Mouse (Mus musculus) limb, embryonic 11.5 days (tissue): ENCODE data around the gene Esd. TPM values are rescaled to one million over a fixed set of nuclear protein-coding genes. Genes with fewer than 3 reads are reported as not detected.

ENCODE experiments used
- ATAC-seq: fragments of 200-750 bp; cut with Nextera tagmentation; 2 replicates; pipeline ENCODE4 v1.8.0; 2017; ENCODE audit warnings: low read depth; ENCODE audit not compliant: insufficient number of reproducible peaks, low FRiP score, low TSS enrichment
- DNase-seq: peaks from one replicate; pipeline ENCODE4 v3.0.0-alpha.2; 2015; ENCODE audit warnings: low spot score
- H3K27ac ChIP-seq: fragments of 300-500 bp; sonication (generic); replicated peaks from 2 replicates; pipeline ENCODE4 v1.5.1; 2014; ENCODE audit warnings: low read depth, mild to moderate bottlenecking, low read length
- H3K27me3 ChIP-seq: fragments of 300-500 bp; sonication (generic); 2 replicates; pipeline ENCODE4 v1.6.1; 2014; ENCODE audit warnings: mild to moderate bottlenecking, low read length, mixed read lengths; ENCODE audit not compliant: control insufficient read depth, insufficient read depth
- H3K36me3 ChIP-seq: fragments of 300-500 bp; sonication (generic); 2 replicates; pipeline ENCODE4 v1.6.1; 2014; ENCODE audit warnings: mild to moderate bottlenecking, low read length, moderate library complexity, mixed read lengths; ENCODE audit not compliant: control insufficient read depth, insufficient read depth
- H3K4me1 ChIP-seq: fragments of 300-500 bp; sonication (generic); 2 replicates; pipeline ENCODE4 v1.6.1; 2014; ENCODE audit warnings: low read length, mixed read lengths; ENCODE audit not compliant: control insufficient read depth, insufficient read depth
- H3K4me2 ChIP-seq: fragments of 300-500 bp; sonication (generic); 2 replicates; pipeline ENCODE4 v1.6.1; 2014; ENCODE audit warnings: low read depth, mild to moderate bottlenecking, moderate library complexity; ENCODE audit not compliant: severe bottlenecking
- H3K4me3 ChIP-seq: fragments of 300-500 bp; sonication (generic); 2 replicates; pipeline ENCODE4 v1.5.1; 2014; ENCODE audit warnings: low read depth, low read length
- H3K9ac ChIP-seq: fragments of 300-500 bp; sonication (generic); 2 replicates; pipeline ENCODE4 v1.6.1; 2014; ENCODE audit warnings: mild to moderate bottlenecking, low read length
- H3K9me3 ChIP-seq: fragments of 300-500 bp; sonication (generic); 2 replicates; pipeline ENCODE4 v1.6.1; 2016; ENCODE audit warnings: low read length; ENCODE audit not compliant: control insufficient read depth
- WGBS: fragments of 180-500 bp; shearing (Covaris S2); extraction: QIAGEN DNeasy Blood & Tissue Kit; methylation state at CpG from one replicate; pipeline ENCODE4 v1.1.7; 2014; 5-methylcytosine and 5-hydroxymethylcytosine counted together
- polyA plus RNA-seq: library from polyadenylated mRNA; unstranded; fragments of >200 nt; fragmentation: Nextera tagmentation; extraction: Ambion mirVana; gene quantifications from 2 replicates; pipeline ENCODE4 v1.2.1, GENCODE M21; 2014

Esd gene
- polyA plus RNA-seq, 1 experiment from 2014 or later = 358 TPM

DNA sequence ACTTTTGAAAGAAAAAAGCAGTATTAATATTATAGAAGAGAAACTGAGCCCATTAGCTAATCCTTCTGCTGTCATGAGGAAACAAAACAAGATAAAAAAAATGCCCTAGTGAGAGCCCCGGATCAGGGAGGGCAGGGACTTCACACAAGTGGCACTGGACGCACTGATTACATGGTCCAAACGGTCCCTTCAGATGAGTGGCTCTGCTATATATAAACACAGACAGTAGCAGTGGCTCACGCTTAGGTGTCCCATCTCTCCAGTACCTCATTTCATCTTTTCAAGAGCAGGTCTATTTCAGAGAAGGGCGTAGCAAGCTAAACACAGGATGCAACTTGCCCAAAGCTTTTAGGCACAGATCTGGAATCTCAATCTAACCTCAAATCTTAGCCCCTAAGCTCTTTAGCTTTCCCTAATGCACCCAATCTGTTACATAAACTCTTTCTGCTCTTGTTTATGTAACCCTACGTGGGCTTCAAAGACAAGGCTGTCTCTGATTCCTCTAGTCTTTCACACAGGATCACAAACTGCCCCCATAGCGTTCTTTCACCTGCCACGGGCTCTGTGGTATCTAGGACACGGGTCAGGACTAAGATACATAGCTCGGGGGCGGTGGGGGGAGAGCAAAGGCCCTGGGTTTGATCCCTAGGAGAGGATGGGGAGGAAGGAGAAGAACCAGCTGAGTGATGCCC lies 52.3 kb downstream of the Esd start:
- no peak for DNase-seq
- Histone ChIP-seq H3K36me3 (peaks cover 2% of the 10 kb centered on the region; the same call in 1 of the 2 replicates), H3K4me2 (no peak overlapping the region), H3K27me3 (no peaks in the 10 kb centered on the region), H3K9me3 (no peaks in the 10 kb centered on the region), H3K4me1 (no peaks in the 10 kb centered on the region), H3K27ac (no peak overlapping the region), H3K4me3 (no peak overlapping the region), H3K9ac (no peak overlapping the region)
- ATAC-seq = no peak
- 82% methylated on average over 11 of the region's 11 CpGs for WGBS

DNA sequence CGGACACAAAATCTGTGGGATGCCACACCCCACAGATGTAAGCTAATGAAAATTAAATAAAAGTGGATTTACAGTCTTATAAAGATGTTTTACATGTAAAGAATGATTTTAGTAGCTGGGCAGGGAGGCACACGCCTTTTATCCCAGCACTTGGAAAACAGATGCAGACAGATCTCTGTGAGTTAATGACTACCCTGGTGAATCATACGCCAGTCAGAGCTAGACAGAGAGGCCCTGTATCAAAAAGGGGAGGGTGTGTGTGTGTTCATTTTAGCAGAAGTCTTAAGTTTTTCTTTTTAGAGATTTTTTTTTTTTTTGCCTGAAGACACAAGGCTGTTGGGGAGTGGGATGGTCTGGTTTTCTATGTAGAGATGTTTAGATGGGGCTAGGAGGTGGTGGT lies 55.6 kb downstream of the Esd start:
- Histone ChIP-seq H3K27ac (no peak overlapping the region), H3K4me2 (no peak overlapping the region), H3K36me3 (peaks cover 2% of the 10 kb centered on the region; the same call in 1 of the 2 replicates), H3K9me3 (no peaks in the 10 kb centered on the region), H3K9ac (no peak overlapping the region), H3K4me3 (no peak overlapping the region), H3K4me1 (no peaks in the 10 kb centered on the region), H3K27me3 (no peaks in the 10 kb centered on the region)
- no peak for ATAC-seq
- no peak for DNase-seq
- 82% methylated on average over 3 of the region's 3 CpGs for WGBS

DNA sequence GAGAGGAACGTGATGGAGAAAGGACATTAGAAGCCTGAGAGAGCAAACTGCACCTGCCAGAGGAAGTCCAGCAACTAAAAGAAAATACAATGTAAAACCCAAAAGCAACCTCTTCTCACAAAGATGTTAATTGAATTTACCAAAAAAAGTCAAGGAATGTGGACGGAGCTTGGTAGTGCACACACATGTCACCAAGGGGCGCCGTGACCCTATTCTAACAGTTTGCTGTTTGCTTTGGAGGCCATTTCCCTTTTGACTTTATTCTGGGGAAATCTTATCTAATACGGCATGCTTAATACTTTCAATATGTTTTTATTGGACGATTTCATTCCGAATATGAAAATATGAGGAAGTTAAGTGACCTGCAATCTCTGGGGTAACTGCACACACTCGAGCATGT lies 56.7 kb downstream of the Esd start:
- Histone ChIP-seq H3K4me1 (no peaks in the 10 kb centered on the region), H3K9me3 (no peaks in the 10 kb centered on the region), H3K36me3 (no peaks in the 10 kb centered on the region; the same call in 1 of the 2 replicates), H3K4me2 (no peak overlapping the region), H3K4me3 (no peak overlapping the region), H3K9ac (no peak overlapping the region), H3K27me3 (no peaks in the 10 kb centered on the region), H3K27ac (no peak overlapping the region)
- 88% methylated on average over 8 of the region's 8 CpGs for WGBS
- no peak for DNase-seq
- ATAC-seq = no peak

DNA sequence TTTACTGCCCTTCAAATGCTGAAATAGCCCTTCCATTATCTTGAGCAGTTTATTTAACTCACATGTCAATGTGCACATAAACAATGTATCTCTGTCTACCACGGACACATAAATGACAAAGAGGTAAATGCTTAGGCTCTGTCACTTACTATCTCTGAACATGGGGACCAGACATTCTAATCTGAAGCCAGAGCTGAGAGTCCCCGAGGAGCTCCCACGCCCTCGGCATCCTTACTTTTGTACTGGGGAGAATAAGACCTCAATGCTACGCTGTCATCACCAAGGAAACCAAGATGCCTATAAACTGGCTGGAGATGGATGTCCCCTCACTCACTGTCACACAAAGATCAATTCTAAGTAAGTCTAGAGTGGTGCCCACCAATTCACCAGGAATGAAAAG lies 58.4 kb downstream of the Esd start:
- Histone ChIP-seq H3K4me2 (no peak overlapping the region), H3K27ac (no peak overlapping the region), H3K4me1 (no peaks in the 10 kb centered on the region), H3K4me3 (no peak overlapping the region), H3K27me3 (no peaks in the 10 kb centered on the region), H3K9ac (no peak overlapping the region), H3K9me3 (no peaks in the 10 kb centered on the region), H3K36me3 (no peaks in the 10 kb centered on the region)
- WGBS = 82% methylated on average over 5 of the region's 5 CpGs
- DNase-seq (no peak), ATAC-seq (no peak)

DNA sequence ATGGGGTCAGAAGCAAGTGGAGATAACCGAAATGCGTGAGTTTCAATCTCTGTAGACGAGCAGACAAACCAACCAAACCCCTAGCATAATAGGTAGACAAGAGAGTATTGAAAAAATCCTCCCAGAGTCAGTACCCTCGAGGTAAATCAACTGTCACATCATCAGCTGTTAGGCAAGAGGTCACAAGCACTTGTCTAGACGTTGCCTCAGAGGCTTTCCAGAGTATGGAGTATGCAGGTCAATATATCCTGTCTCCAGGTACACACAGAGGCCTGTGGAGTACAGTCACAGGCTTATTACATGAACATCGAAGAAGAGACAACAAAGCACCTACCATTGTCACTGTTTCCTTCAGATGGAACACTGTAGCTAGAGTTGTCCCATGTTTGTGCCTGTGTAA lies 60.7 kb downstream of the Esd start:
- WGBS = 82% methylated on average over 6 of the region's 6 CpGs

DNA sequence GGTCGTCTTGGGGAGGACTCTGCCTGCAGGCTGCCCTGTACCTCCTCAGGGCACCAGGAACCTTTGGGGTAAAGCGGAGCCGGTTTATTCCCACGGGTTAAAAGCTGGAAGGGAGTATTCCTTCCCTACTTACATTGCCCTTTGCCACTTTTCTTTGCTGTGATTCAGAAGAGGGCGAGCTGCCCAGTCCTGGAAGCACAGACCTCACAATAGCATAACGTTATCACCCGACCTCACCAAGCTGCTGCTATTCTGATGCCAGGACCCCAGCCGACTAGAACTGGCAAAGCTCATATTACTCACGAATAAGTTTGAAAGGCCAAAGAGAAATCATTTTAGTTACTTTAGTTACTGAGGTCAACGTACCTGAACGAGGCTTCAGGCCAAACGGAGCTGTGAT lies 62.8 kb downstream of the Esd start:
- no peak overlapping the region for H3K27ac ChIP-seq
- no peaks in the 10 kb centered on the region for H3K27me3 ChIP-seq
- H3K4me3 ChIP-seq = no peak overlapping the region
- WGBS = 80% methylated on average over 12 of the region's 12 CpGs
- no peak for DNase-seq
- no peaks in the 10 kb centered on the region for H3K36me3 ChIP-seq
- H3K4me1 ChIP-seq = no peaks in the 10 kb centered on the region
- no peaks in the 10 kb centered on the region for H3K9me3 ChIP-seq
- ATAC-seq = no peak
- H3K9ac ChIP-seq = no peak overlapping the region
- H3K4me2 ChIP-seq = no peak overlapping the region

More for the DNA sequence above, 60.7 kb downstream of the Esd start:
- ATAC-seq = no peak
- no peak for DNase-seq
- Histone ChIP-seq H3K4me2 (no peak overlapping the region), H3K9me3 (no peaks in the 10 kb centered on the region), H3K27ac (no peak overlapping the region), H3K4me3 (no peak overlapping the region), H3K36me3 (no peaks in the 10 kb centered on the region), H3K9ac (no peak overlapping the region), H3K4me1 (no peaks in the 10 kb centered on the region), H3K27me3 (no peaks in the 10 kb centered on the region)

DNA sequence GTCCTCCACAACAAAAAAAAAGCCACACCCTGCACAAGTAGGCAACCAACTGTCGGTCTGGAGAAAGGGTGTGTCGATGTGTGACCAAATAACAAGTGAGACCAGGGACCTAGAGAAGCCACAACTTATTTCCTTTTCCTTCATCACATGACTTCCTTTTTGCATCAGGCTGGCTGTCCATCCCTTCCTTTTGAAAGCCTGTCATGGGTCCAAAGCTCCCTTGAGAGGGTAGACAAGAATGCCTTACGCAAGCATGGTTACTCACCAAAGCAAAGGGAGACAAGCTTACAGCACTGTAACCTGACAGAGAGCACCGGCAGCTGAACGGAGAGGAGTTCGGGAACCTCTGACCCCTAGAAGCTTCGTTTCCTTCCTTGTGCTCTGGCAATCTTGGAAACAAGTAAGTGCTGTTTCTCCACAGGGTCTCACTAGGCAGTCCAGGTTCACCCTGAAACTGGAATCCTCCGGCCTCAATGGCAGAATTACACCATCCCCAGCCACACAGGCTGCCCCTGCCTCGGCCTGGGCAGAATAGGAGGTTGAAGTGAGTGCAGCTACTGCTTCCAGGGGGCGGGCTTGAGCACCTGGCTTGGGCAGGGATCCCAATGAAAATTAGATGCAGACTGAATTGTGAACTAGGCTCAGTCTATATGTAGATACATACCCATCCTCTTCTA lies 65.4 kb downstream of the Esd start:
- Histone ChIP-seq H3K9me3 (no peaks in the 10 kb centered on the region), H3K4me2 (no peak overlapping the region), H3K4me1 (no peaks in the 10 kb centered on the region), H3K9ac (no peak overlapping the region), H3K27ac (no peak overlapping the region), H3K36me3 (0 out of 2 replicates have a peak, but pooled peaks cover 3% of the 10 kb centered on the region), H3K27me3 (no peaks in the 10 kb centered on the region), H3K4me3 (no peak overlapping the region)
- no peak for ATAC-seq
- WGBS = 83% methylated on average over 10 of the region's 10 CpGs
- DNase-seq = no peak

DNA sequence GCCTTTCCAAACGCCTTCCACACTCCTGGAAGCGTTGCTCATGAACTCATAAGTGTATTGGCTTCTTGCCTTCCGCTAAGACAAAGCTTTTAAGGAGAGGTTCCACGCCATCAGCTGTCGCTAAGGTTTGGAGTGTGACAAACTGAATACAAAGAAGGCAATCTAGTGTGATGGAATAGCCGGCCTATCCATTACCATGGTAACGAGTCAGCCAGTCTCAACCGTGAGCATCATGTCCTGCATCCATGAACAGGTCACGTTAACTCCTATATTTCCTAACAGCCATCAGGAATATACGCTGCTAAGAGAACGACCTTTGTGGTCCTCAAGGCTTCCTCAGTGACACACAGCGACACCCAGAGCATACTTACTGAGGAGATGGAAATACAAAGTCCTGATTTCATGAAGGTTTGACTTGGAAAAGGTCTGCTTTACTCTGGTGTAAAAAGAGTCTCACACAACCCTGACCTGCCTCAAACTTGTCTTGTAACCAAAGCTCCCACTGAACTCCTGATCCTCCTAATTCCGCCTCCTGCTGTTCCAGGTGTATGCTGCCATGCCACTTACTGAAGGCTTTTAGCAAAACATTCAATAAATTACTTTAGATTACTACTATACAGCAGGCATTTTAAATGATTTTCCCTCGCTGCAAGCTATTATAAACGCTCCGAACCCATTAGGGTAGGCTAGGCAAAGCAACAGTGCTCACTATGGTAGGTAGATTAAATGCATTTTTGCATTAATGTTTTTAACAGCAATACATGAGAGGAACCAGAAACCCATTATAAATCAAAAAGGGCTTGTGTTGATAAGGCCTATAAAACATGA lies 66.2 kb downstream of the Esd start:
- 0 out of 2 replicates have a peak, but pooled peaks cover 3% of the 10 kb centered on the region for H3K36me3 ChIP-seq
- ATAC-seq = no peak
- no peak for DNase-seq

More for the DNA sequence above, 66.2 kb downstream of the Esd start:
- H3K4me1 ChIP-seq = no peaks in the 10 kb centered on the region
- H3K27ac ChIP-seq = no peak overlapping the region
- H3K9ac ChIP-seq = no peak overlapping the region
- no peaks in the 10 kb centered on the region for H3K9me3 ChIP-seq
- 83% methylated on average over 16 of the region's 16 CpGs for WGBS
- no peak overlapping the region for H3K4me2 ChIP-seq
- H3K4me3 ChIP-seq = no peak overlapping the region
- H3K27me3 ChIP-seq = no peaks in the 10 kb centered on the region
